Mouse (Mus musculus): ENCODE measurements around the gene Macrod2.

- TF ChIP-seq CTCF (IDR thresholded peaks at IDR 0.05; ENCODE audit: borderline replicate concordance, insufficient read depth, low read depth, low read length) (no peak), POLR2A (IDR thresholded peaks at IDR 0.05; ENCODE audit: borderline replicate concordance, insufficient read depth, low read length) (no peak)
Observed at GRCm38 (mm10) chr2:142323158-142323557, 1928.0 kb downstream of the Macrod2 start.

Measured in cerebellum, adult 2 months (tissue).